Mouse (Mus musculus): Measurements from ENCODE around the gene Rpa3. TPM values are rescaled to one million over a fixed set of nuclear protein-coding genes. Genes with fewer than 3 reads are reported as not detected.

The Rpa3 gene
- total and polyA plus RNA-seq, 3 experiments = 74.0 to 264 (median 107) TPM

GRCm38 (mm10) chr6:8307878-8308775 lies 49.2 kb upstream of the Rpa3 start:
- TF ChIP-seq JUN (IDR thresholded peaks at IDR 0.05; ENCODE audit: insufficient read depth, low read depth, low read length) (no peak), MAZ (IDR thresholded peaks at IDR 0.05; ENCODE audit: low read depth, low read length) (no peak), ELF1 (IDR thresholded peaks at IDR 0.05; ENCODE audit: low read depth, low read length) (no peak)
- in situ Hi-C loops (cut with MboI; ENCODE audit: low pct_ligation_motif_present, low pct_unique_long_range_greater_than_20kb, low sequenced_read_pairs) = no loop called here

DNA sequence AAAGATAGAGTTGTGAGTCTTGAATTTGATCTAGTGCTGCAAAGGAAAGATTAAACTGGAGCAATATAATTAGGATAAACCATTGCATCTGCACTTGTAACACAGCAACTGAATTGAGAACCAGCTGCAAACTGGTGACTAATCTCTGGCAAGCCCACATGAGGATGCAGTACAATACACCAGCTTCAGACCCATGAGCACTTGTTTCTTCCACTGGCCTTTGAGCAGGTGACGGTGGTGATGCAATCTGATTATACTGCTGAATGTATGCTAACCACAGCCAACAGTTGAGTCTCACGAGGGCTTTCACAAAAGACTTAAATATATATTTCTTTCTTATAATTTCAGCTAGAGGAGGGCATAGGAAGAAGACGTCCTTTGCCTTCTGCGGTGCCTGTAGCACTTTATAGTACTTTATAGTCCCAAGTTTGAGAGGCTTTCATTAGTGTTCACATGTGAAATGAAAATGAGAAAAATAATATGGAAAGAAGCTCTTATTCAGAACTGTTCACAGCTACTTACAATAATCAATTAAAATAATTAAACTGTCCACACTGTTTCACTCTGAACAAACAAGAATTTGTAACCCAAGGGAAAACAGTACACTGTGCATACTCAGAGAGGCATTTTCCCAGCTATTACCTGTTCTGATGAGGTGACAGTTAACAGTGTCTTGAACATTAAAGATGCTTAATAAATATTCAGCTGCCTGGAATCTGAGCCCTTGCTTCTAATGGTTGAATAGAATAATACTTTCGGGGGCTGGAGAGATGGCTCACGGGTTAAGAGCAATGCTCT lies 40.3 kb upstream of the Rpa3 start:
- Histone ChIP-seq H3K9me3 (replicated peaks; ENCODE audit: low read length) (peaks cover 3% of the 10 kb centered on the region), H3K4me1 (ENCODE audit: control insufficient read depth in 1 of 2, insufficient read depth in 2 of 2) (peaks cover 0 to 24% of the 10 kb centered on the region in 2 experiments; a peak in 2 of 4 replicates), H3K27me3 (replicated peaks) (no peaks in the 10 kb centered on the region), H3K27ac (ENCODE audit: insufficient read depth, low read depth) (no peak overlapping the region), H3K4me3 (replicated peaks in 1 of 3; ENCODE audit: low read depth in 2 of 3, low read length in 2 of 3, poor library complexity in 1 of 3) (no peak overlapping the region), H3K4me2 (ENCODE audit: insufficient read depth, low read depth, poor library complexity, severe bottlenecking) (no peak overlapping the region), H3K79me2 (replicated peaks; ENCODE audit: control insufficient read depth, extremely low read depth, insufficient read depth, poor library complexity, severe bottlenecking) (no peaks in the 10 kb centered on the region), H3K9ac (ENCODE audit: insufficient read depth, low read depth) (no peak overlapping the region), H3K36me3 (replicated peaks in 1 of 2; ENCODE audit: control insufficient read depth in 1 of 2, insufficient read depth in 1 of 2, low read length in 1 of 2) (peaks cover 0 to 6% of the 10 kb centered on the region in 2 experiments)
- peak; percentile 90 for DNase-seq (ENCODE audit: extremely low read depth)
- in situ Hi-C loops (cut with MboI; ENCODE audit: low pct_ligation_motif_present, low pct_unique_long_range_greater_than_20kb, low sequenced_read_pairs) (loop anchor here (10.0 to 25.0 kb wide), 2 partner anchors 196 to 388 kb away; no protein-coding TSS in a partner anchor), dilution Hi-C loops (cut with MboI; ENCODE audit: extremely low pct_ligation_motif_present, extremely low pct_unique_long_range_greater_than_20kb, low sequenced_read_pairs) (no loop called here)
- peak; percentile 93 for TF ChIP-seq JUND (conservative IDR thresholded peaks at IDR 0.05; ENCODE audit: low read depth, low read length)
- TF ChIP-seq ETS1 (conservative IDR thresholded peaks at IDR 0.05; ENCODE audit: low read depth, low read length) = peak; percentile 98
- TF ChIP-seq TCF12 (IDR thresholded peaks at IDR 0.05; ENCODE audit: low read depth, low read length) = peak; percentile 98
- no peak for TF ChIP-seq ZC3H11A (IDR thresholded peaks at IDR 0.05; ENCODE audit: low read depth, low read length)
- no peak for TF ChIP-seq SMC3 (IDR thresholded peaks at IDR 0.05; ENCODE audit: low read depth, low read length)
- TF ChIP-seq GABPA (IDR thresholded peaks at IDR 0.05; ENCODE audit: insufficient replicate concordance, low read depth, low read length) = no peak
- TF ChIP-seq USF1 (IDR thresholded peaks at IDR 0.05; ENCODE audit: low read depth, low read length) = no peak
- TF ChIP-seq MXI1 (IDR thresholded peaks at IDR 0.05; ENCODE audit: low read depth, low read length) = peak; percentile 23; the same call in 1 of the 2 replicates
- no peak for TF ChIP-seq NRF1 (IDR thresholded peaks at IDR 0.05; ENCODE audit: low read depth, low read length)
- TF ChIP-seq JUN (IDR thresholded peaks at IDR 0.05; ENCODE audit: insufficient read depth, low read depth, low read length) = peak; percentile 83
- TF ChIP-seq KAT2A (IDR thresholded peaks at IDR 0.05; ENCODE audit: insufficient replicate concordance, low read length) = no peak
- TF ChIP-seq POLR2A (IDR thresholded peaks at IDR 0.05; ENCODE audit: low read depth, low read length) = no peak
- no peak for TF ChIP-seq UBTF (IDR thresholded peaks at IDR 0.05; ENCODE audit: low read depth, low read length)
- no peak for TF ChIP-seq CHD1 (IDR thresholded peaks at IDR 0.05; ENCODE audit: low read depth, low read length)
- no peak for TF ChIP-seq ZKSCAN1 (IDR thresholded peaks at IDR 0.05; ENCODE audit: borderline replicate concordance, low read depth, low read length)
- TF ChIP-seq ZMIZ1 (IDR thresholded peaks at IDR 0.05; ENCODE audit: low read depth, low read length) = no peak
- peak; percentile 93 for TF ChIP-seq MYC (IDR thresholded peaks at IDR 0.05; ENCODE audit: low read depth, low read length)
- TF ChIP-seq MEF2A (IDR thresholded peaks at IDR 0.05; ENCODE audit: borderline replicate concordance, low read depth, low read length) = peak; percentile 81
- TF ChIP-seq MAFK (IDR thresholded peaks at IDR 0.05; ENCODE audit: insufficient replicate concordance, low read length) = 0 out of 2 replicates have a peak, but pooled peaks have one; percentile 28
- no peak for TF ChIP-seq HCFC1 (IDR thresholded peaks at IDR 0.05; ENCODE audit: low read depth, low read length)
- peak; percentile 27; the same call in 1 of the 2 replicates for TF ChIP-seq SIN3A (IDR thresholded peaks at IDR 0.05; ENCODE audit: low read length)
- TF ChIP-seq CHD2 (IDR thresholded peaks at IDR 0.05; ENCODE audit: low read length) = no peak
- no peak for TF ChIP-seq RCOR1 (conservative IDR thresholded peaks at IDR 0.05; ENCODE audit: low read depth, low read length)
- TF ChIP-seq TBP (conservative IDR thresholded peaks at IDR 0.05; ENCODE audit: low read depth, low read length) = peak; percentile 61
- no peak for TF ChIP-seq ZNF384 (IDR thresholded peaks at IDR 0.05; ENCODE audit: low read depth, low read length)
- TF ChIP-seq MAX (IDR thresholded peaks at IDR 0.05; ENCODE audit: low read length) = peak; percentile 81

More at GRCm38 (mm10) chr6:8307878-8308775, 49.2 kb upstream of the Rpa3 start:
- Histone ChIP-seq H3K4me1 (ENCODE audit: control insufficient read depth in 1 of 2, insufficient read depth in 2 of 2) (no peaks in the 10 kb centered on the region), H3K79me2 (replicated peaks; ENCODE audit: control insufficient read depth, extremely low read depth, insufficient read depth, poor library complexity, severe bottlenecking) (no peaks in the 10 kb centered on the region), H3K9me3 (replicated peaks; ENCODE audit: low read length) (no peaks in the 10 kb centered on the region), H3K27ac (ENCODE audit: insufficient read depth, low read depth) (no peak overlapping the region), H3K36me3 (replicated peaks in 1 of 2; ENCODE audit: control insufficient read depth in 1 of 2, insufficient read depth in 1 of 2, low read length in 1 of 2) (no peaks in the 10 kb centered on the region), H3K4me3 (replicated peaks in 1 of 3; ENCODE audit: low read depth in 2 of 3, low read length in 2 of 3, poor library complexity in 1 of 3) (no peak overlapping the region), H3K9ac (ENCODE audit: insufficient read depth, low read depth) (no peak overlapping the region), H3K27me3 (replicated peaks) (no peaks in the 10 kb centered on the region), H3K4me2 (ENCODE audit: insufficient read depth, low read depth, poor library complexity, severe bottlenecking) (no peak overlapping the region)
- no peak for DNase-seq (ENCODE audit: extremely low read depth)
- dilution Hi-C loops (cut with MboI; ENCODE audit: extremely low pct_ligation_motif_present, extremely low pct_unique_long_range_greater_than_20kb, low sequenced_read_pairs) = no loop called here
